Comparison of ENCODE assay signal across 9 mouse cellular contexts in genomic region chr4:81251934-81252333, GRCm38 (mm10).
A peak's percentile ranks its signal among the peaks of the same experiment; 100 is the strongest.
DNase-seq lines count a peak whose midpoint lies in the region; ATAC-seq lines count a peak whose summit lies in the region.
"Had no signal": no experiment of that assay in that cellular context is flagged by ENCODE, and none has a peak within 500 bp of the region (broad histone marks: within the 10 kb centered on the region; RNA-seq: fewer than 3 reads in every experiment).

No protein-coding gene starts in this region.

- intact Hi-C loops in left cerebral cortex, postnatal 25 days (cut with DNase I), result loop anchor here (1.0 to 5.0 kb wide), 2 partner anchors 74 to 380 kb away; no protein-coding TSS in a partner anchor

- no peak overlapping the region for H3K4me2 ChIP-seq in hindbrain, embryonic 16.5 days (ENCODE audit: low read length)
- no peak overlapping the region for H3K4me2 ChIP-seq in neural tube, embryonic 11.5 days (ENCODE audit: low read depth)
- H3K4me2 ChIP-seq: liver, embryonic 13.5 days had no signal

- no peak for ATAC-seq in hindbrain, embryonic 16.5 days
- peak; percentile 86; the same call in 1 of the 2 replicates for ATAC-seq in neural tube, embryonic 11.5 days (ENCODE audit: insufficient read depth, low FRiP score, low TSS enrichment)

- WGBS in hindbrain, embryonic 10.5 days, result 14% methylated on average over 5 of the region's 5 CpGs
- 13% methylated on average over 5 of the region's 5 CpGs for WGBS in hindbrain, embryonic 16.5 days
- WGBS in embryonic facial prominence, embryonic 10.5 days, result 16% methylated on average over 5 of the region's 5 CpGs
- WGBS in neural tube, embryonic 11.5 days, result 15% methylated on average over 5 of the region's 5 CpGs

- DNase-seq in hindbrain, embryonic 10.5 days (ENCODE audit: low spot score), result peak; percentile 67
- DNase-seq in adrenal gland, adult 2 months, result peak; percentile 29
- peak; percentile 74 for DNase-seq in embryonic facial prominence, embryonic 10.5 days (ENCODE audit: low spot score)
- DNase-seq in hindlimb bud, embryonic 11.5 days (ENCODE audit: extremely low spot score, low read depth, low spot score), result peak; percentile 57
- DNase-seq in left cerebral cortex, postnatal 25 days (ENCODE audit: low spot score in 2 of 2), result peak; percentile 44 to 53
- DNase-seq in neural tube, embryonic 11.5 days (ENCODE audit: low spot score), result peak; percentile 71
- DNase-seq in urinary bladder, postnatal 4 days (ENCODE audit: low spot score in 2 of 2), result peak; percentile 26 to 68
- DNase-seq: liver, embryonic 13.5 days had no signal

- no peaks in the 10 kb centered on the region for H3K4me1 ChIP-seq in hindbrain, embryonic 10.5 days (replicated peaks)
- no peaks in the 10 kb centered on the region for H3K4me1 ChIP-seq in hindbrain, embryonic 16.5 days (ENCODE audit: control insufficient read depth, insufficient read depth, low read depth, low read length)
- H3K4me1 ChIP-seq in embryonic facial prominence, embryonic 10.5 days, result no peaks in the 10 kb centered on the region
- no peaks in the 10 kb centered on the region for H3K4me1 ChIP-seq in neural tube, embryonic 11.5 days (ENCODE audit: control insufficient read depth, insufficient read depth, low read length)
- H3K4me1 ChIP-seq: liver, embryonic 13.5 days had no signal

- no peak overlapping the region for H3K27ac ChIP-seq in hindbrain, embryonic 10.5 days
- H3K27ac ChIP-seq in hindbrain, embryonic 16.5 days (ENCODE audit: low read depth, low read length), result no peak overlapping the region
- no peak overlapping the region for H3K27ac ChIP-seq in embryonic facial prominence, embryonic 10.5 days (replicated peaks)
- H3K27ac ChIP-seq in neural tube, embryonic 11.5 days (ENCODE audit: low read depth, low read length), result no peak overlapping the region
- H3K27ac ChIP-seq: liver, embryonic 13.5 days had no signal

- H3K4me3 ChIP-seq in hindbrain, embryonic 10.5 days, result no peak overlapping the region
- H3K4me3 ChIP-seq in hindbrain, embryonic 16.5 days (ENCODE audit: low read length), result no peak overlapping the region
- no peak overlapping the region for H3K4me3 ChIP-seq in embryonic facial prominence, embryonic 10.5 days
- no peak overlapping the region for H3K4me3 ChIP-seq in neural tube, embryonic 11.5 days (ENCODE audit: low read depth, low read length)
- H3K4me3 ChIP-seq: liver, embryonic 13.5 days had no signal

- no peaks in the 10 kb centered on the region for H3K9me3 ChIP-seq in hindbrain, embryonic 10.5 days
- no peaks in the 10 kb centered on the region for H3K9me3 ChIP-seq in hindbrain, embryonic 16.5 days (ENCODE audit: control insufficient read depth, low read length)
- no peaks in the 10 kb centered on the region for H3K9me3 ChIP-seq in embryonic facial prominence, embryonic 10.5 days
- no peaks in the 10 kb centered on the region for H3K9me3 ChIP-seq in neural tube, embryonic 11.5 days (ENCODE audit: control insufficient read depth, low read length)
- H3K9me3 ChIP-seq: liver, embryonic 13.5 days had no signal

- no peaks in the 10 kb centered on the region for H3K36me3 ChIP-seq in hindbrain, embryonic 10.5 days
- no peaks in the 10 kb centered on the region for H3K36me3 ChIP-seq in hindbrain, embryonic 16.5 days (ENCODE audit: control insufficient read depth, insufficient read depth, low read length)
- H3K36me3 ChIP-seq in embryonic facial prominence, embryonic 10.5 days (replicated peaks), result no peaks in the 10 kb centered on the region
- no peaks in the 10 kb centered on the region for H3K36me3 ChIP-seq in neural tube, embryonic 11.5 days (ENCODE audit: control insufficient read depth, insufficient read depth, low read length)
- H3K36me3 ChIP-seq: liver, embryonic 13.5 days had no signal

- H3K27me3 ChIP-seq in hindbrain, embryonic 10.5 days (ENCODE audit: insufficient read depth, poor library complexity, severe bottlenecking), result no peaks in the 10 kb centered on the region
- H3K27me3 ChIP-seq in hindbrain, embryonic 16.5 days (replicated peaks; ENCODE audit: control insufficient read depth, insufficient read depth, low read length), result no peaks in the 10 kb centered on the region
- no peaks in the 10 kb centered on the region for H3K27me3 ChIP-seq in embryonic facial prominence, embryonic 10.5 days (replicated peaks; ENCODE audit: low read depth, poor library complexity, severe bottlenecking)
- no peaks in the 10 kb centered on the region for H3K27me3 ChIP-seq in neural tube, embryonic 11.5 days (ENCODE audit: control insufficient read depth, insufficient read depth, low read length)
- H3K27me3 ChIP-seq: liver, embryonic 13.5 days had no signal

- H3K9ac ChIP-seq in hindbrain, embryonic 16.5 days (ENCODE audit: low read depth, low read length), result no peak overlapping the region
- H3K9ac ChIP-seq in neural tube, embryonic 11.5 days (ENCODE audit: low read length), result no peak overlapping the region
- H3K9ac ChIP-seq: liver, embryonic 13.5 days had no signal
